Mouse (Mus musculus) lung, postnatal 0 days (tissue): Measurements from ENCODE around the gene Prr18.

ENCODE experiments used
- CTCF ChIP-seq: IDR thresholded peaks from 2 replicates; pipeline ENCODE4 v1.5.1; 2016; ENCODE audit warnings: antibody characterized with exemption, mild to moderate bottlenecking
- EP300 ChIP-seq: IDR thresholded peaks from 2 replicates; pipeline ENCODE4 v1.6.1; 2016; ENCODE audit warnings: antibody characterized with exemption, mild to moderate bottlenecking, control low read depth

GRCm38 (mm10) chr17:8361281-8362103 lies 24.2 kb downstream of the Prr18 start:
- TF ChIP-seq EP300 (no peak), CTCF (no peak)
